Mouse (Mus musculus) cerebellum, adult 2 months (tissue): ENCODE measurements around the gene Gm20605.

ENCODE experiments used
- CTCF ChIP-seq: fragments of 200-500 bp; IDR thresholded peaks from 2 replicates; pipeline ENCODE4 v1.5.1; 2011; ENCODE audit warnings: low read depth, mild to moderate bottlenecking, control low read depth, low read length, moderate library complexity, borderline replicate concordance; ENCODE audit not compliant: insufficient read depth
- POLR2A ChIP-seq: fragments of 200-500 bp; IDR thresholded peaks from 2 replicates; pipeline ENCODE4 v1.6.1; 2011; ENCODE audit warnings: low read length, control low read depth, borderline replicate concordance; ENCODE audit not compliant: insufficient read depth

GRCm38 (mm10) chr5:137674786-137675185 lies 45.8 kb downstream of the Gm20605 start:
- TF ChIP-seq CTCF (no peak), POLR2A (no peak)
